Mouse (Mus musculus): ENCODE measurements around the gene Rictor.
"Not testable (repeated sequence)": the region's sequence is repeated elsewhere in the genome, so short reads cannot be mapped to it uniquely, and the experiment has no call there.

Rictor gene

DNA sequence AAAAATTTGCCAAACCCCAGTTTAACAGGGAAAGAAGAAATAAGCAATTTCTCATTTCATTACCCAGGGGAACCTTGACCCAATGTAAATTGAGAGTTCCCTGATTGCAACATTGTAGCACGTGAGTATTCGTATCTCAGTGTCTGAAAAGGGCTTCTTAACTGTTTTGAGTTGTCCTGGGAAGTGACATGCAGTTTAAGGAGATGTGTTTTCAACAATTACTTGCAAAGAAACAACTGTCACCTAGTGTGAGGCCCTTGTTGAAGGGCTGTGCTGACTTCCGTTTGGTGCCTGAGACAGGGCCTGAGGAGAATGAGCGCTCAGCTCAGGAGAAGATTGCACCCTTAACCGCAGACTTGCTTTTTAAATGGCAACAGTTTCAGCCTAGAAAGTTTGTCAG lies 24.9 kb downstream of the Rictor start:
- no peak for DNase-seq (ENCODE audit: low spot score in 2 of 2)

DNA sequence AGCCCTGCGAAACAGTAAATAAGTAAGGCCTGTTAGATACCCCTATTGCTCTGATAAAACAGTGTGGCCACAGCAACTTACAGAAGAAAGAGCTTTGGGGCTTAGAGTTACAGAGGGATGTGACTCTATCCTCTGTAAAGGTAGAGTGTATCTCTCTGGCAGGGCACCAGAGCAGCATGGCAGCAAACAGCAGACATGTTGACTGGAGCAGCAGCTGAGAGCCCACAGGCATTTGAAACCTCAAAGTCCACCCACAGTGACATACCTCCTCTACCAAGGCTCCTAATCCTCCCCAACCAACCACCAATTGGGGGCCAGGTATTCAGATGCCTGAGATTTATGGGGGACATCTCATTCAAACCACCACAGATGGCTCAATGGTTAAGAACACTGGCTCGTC lies 31.0 kb downstream of the Rictor start:
- no peak for DNase-seq (ENCODE audit: low spot score in 2 of 2)

DNA sequence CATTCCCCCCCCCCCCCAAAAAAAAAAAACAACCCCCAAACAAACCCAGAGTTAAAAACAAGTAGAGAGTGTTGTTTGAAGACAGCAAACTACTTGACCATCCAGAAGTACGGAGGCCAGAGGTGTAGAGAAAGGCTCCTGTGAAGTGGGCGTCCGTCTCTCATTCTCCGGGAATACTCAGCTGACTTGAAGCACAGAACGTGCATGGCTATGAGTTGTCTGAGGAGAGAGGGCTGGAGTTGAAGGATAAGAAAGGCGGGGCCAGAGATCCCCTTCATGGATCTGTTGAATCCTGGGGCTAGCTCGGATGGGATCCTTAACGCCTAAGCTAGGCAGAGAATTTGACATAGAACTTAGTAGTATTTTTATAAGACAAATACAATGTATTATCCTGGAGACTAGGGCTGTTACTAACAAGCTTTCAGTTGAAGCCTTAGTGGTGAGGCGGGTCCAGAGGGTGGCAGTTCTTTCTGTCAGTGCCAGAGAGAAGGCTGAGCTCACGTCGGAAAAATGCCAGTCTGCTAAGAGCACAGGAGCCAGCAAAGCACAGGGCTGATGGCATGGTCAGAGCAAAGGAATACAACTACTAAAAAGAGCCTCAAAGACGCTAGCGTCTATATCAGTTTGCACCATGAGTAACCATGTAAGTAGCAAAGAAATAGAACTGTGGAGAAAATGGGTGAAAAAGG lies 34.3 kb downstream of the Rictor start:
- no peak for DNase-seq (ENCODE audit: low spot score in 2 of 2)

DNA sequence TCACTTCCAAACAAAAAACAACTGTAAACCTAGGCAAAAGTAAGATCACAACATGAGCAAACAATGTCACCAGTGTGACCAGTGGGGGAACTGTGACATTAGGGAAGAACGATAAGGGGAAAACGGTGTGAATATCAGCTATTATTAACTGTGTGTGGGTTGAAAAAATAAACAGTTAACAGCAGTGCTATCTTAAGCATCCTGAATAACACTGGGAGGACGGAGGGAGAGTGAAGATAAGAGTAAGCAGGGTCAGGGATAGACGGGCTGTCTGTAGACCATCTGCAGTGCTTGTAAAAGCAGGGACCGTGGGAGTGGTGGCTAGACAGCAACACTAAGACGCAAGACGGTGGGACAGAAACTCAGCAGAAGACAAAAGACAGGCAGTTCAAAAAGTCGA lies 35.5 kb downstream of the Rictor start:
- DNase-seq (ENCODE audit: low spot score in 2 of 2) = no peak

DNA sequence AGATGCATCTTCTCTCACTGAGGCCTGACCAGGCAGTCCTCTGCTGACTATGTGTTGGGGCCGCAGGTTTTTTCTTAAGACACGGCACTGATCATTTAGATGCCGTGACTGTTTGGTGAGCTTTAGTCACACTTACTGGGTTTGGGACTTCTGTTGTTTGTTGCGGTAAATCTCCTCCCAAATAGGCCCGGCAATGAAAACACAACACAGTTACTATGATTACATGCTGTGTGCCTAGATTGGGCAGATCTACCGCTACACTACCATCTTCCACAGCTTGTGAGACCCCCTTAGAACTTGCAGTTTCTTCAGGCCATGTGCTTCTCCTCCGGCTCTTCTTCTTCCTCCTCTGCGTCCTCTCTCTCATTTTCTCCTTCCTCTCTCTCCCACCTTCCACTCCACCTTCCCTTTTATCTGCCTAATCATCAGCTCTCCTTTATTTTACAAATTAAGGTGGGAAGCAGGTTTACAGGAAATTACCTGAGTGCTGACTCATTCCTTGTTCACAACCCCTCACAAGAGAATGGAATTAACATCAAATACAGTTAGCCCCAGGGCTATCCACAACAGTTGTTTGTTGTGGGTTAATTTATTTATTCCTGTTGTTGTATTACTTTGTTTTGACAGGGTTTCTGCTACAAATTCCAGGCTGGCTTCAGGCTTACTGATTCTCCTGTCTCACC lies 38.3 kb downstream of the Rictor start:
- DNase-seq (ENCODE audit: low spot score in 2 of 2) = not testable (repeated sequence)

DNA sequence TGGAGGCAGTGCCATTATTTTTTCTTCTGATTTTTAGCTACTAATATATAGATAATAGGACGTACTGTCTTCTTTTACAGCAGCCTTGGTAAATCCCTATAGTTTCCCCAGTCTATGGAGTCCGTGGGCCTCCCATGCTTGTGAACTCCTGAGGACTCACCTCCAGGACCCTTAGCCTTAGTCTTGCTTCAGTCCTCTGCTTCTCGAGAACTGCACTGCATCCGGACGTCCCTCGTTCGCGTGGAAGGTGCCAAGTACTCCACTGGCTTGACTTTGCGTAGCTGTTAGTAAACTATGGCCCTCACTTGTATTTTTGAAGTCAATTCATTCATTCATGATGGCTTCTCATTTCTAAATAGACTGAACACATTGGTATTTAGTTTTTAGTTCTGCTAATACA lies 38.8 kb downstream of the Rictor start:
- DNase-seq (ENCODE audit: low spot score in 2 of 2) = no peak

DNA sequence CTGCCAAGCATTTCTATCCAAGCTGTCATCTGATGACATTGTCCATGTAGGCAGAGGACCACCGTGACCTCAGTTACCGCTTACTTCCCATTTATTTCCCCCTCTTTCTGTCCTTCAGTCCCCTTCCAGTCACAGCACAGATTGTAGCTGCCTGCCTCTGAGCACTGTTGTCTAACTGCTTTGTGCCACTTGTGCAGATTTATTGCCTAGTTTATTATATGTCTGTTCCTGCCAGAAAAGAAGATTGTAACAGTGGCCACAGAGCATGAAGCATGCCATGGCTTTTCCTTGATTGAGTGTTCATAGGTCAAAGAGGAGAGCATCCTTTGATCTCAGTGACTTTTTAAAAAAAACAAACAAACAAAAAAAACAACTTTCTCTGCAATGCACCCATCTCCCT lies 46.2 kb downstream of the Rictor start:
- no peak for DNase-seq (ENCODE audit: low spot score in 2 of 2)

DNA sequence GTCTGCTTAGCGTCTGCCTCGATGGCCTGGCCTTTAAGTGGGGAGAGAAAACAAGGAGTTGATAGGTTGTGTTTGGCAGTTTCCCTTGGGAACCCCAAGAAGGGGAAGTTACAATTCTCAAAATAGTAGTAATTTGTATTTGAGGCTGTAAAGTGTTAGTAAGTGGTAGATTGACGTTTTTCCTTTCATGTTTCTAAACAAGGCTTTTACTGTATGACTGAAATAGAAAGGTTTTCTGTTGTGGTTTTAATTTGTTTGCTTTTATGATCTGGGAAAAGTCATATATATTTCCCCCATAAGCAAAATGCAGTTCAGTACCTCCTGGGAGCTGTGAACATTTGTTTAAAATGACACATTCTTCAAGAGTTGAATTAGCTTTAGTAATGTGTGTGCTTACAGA lies 64.1 kb downstream of the Rictor start:
- DNase-seq (ENCODE audit: low spot score in 2 of 2) = no peak

DNA sequence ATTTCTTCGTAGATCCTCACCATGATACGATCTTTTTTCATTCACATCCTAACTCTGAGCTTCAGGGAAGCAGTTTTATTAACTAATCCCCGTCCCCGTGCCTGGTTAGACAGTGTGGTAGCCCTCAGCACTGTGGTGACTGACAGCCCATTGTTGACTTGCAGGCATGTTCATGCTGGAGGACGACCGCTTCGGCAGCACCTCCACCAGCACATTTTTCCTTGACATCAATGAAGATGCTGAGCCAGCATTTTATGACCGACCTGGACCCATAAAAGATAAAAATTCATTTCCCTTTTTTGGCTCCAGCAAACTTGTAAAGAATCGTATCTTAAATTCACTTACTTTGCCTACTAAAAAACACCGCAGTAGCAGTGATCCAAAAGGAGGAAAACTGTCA lies 78.0 kb downstream of the Rictor start:
- no peak for DNase-seq (ENCODE audit: low spot score in 2 of 2)

DNA sequence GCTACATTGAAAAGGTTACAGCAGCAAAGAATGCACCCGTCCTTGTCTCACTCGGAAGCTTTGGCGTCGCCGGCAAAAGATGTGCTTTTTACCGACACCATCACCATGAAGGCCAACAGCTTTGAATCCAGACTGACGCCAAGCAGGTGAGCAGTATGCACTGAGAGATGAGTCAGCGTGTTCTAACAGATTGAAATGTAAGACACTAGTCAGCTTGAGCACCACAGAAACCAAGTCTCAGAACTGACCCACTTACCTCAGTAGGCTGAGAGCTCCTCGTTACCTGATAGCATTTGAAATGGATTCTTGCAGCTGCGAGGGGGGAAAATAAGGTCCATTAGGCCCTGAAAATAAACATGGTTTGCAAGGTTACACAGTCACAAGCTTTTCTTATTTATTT lies 79.1 kb downstream of the Rictor start:
- no peak for DNase-seq (ENCODE audit: low spot score in 2 of 2)

DNA sequence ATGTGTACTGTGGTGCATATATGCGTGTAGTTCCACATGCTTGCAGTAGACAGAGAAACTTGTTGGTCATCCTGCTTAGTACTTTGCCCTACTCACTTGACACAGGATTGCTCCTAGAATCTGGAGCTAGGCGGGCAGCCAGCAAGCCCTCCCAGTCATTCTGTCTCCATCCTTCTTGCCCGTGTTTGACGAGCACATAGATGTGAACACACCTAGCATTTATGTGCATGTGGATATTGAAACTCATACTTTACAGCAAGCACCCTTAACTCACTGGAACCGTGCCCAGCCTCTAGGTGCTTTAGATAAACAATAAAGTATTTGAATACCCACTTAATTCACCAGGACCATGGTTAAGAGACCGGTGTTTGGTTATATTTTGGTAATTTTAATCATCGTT lies 81.8 kb downstream of the Rictor start:
- DNase-seq (ENCODE audit: low spot score in 2 of 2) = no peak

DNA sequence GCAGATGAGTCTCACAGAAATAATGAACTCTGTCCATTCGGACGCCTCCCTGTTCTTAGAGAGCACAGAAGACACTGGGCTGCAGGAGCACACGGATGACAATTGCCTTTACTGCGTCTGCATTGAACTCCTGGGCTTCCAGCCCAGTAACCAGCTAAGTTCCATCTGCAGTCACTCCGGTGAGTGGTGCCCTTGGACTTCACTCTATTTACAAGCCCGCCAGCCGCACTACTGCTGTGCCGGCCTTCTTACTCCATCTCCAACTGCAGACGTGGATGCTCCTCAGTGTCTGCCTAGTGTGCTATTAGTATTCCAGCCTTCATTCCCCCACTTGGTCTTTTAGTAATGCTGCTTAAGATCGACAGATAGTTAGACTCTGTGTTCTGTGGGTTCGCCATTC lies 83.5 kb downstream of the Rictor start:
- DNase-seq (ENCODE audit: low spot score in 2 of 2) = no peak

DNA sequence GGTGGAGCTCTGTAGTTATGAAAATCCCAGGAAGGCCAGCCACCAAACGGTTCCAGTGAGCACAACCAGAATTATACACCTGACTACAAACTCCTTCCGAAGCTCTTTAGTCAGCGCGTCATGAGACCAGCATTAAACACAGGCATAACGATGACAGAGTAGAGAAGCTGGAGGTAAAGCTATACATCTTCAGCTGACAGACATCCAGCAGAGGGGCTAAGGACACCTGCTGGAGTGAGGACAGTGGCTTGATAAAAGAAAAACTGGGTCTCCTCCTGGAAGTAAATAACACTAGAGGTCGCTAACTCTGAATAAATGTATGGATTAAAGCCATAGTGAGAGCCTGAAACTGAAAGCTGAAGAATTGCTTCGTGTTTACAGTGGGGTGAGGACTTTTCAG lies 84.7 kb downstream of the Rictor start:
- DNase-seq (ENCODE audit: low spot score in 2 of 2) = no peak

DNA sequence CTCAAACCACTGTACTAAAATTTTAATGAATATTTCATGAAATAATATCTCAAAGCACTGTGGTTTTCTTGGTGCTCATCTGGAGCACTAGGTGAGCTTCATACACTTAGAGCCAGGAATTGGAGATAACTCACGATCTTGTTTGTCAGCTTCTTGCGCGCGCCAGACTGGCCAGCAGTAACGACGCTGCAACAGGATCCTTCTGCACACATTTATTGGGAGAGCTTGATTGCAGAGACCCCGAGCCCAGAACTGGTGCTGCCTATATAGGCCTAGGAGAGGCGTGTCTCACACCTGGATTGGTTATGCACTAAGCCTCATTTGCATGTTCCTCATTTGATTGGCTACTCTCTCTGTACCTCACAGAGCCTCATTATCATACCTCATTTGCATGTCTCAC lies 93.0 kb downstream of the Rictor start:
- DNase-seq (ENCODE audit: low spot score in 2 of 2) = not testable (repeated sequence)

DNA sequence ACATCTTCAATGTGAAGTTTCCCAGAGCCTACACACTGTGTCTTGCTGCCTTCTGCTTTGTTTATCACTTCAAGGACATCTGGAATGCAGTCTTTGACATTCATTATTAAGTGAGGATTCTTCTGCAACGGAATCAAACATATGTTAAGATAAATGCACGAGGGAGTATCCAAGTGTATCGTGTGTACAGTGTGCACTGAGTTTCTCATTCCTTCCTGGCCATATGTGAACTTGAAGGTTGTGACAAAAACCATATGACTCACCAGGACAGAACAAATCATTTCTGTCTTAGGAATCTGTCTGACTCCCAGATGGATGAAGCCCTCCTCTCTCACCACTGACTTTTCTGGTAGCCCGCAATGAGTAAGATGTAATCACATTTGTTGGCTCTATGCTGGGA lies 107.6 kb downstream of the Rictor start:
- no peak for DNase-seq (ENCODE audit: low spot score in 2 of 2)

DNA sequence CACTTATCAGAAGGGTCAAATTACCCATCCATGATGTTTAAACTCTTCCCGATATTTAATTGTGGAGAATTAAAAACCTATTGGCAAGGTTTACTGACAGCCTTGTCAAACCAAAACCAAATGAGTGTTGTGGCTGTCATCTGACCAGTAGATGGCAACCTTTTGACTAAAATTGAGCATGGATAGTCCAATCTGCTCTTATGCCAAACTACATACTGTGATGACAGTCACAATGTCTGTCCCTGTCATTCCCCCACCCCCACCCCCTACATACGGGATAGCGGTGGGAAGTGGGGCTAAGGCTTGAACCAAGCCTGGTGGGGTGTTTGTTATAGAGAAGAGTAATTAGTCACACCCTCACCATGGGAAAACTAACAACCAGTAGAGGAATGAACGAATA lies 132.0 kb downstream of the Rictor start:
- no peak for DNase-seq (ENCODE audit: low spot score in 2 of 2)

DNA sequence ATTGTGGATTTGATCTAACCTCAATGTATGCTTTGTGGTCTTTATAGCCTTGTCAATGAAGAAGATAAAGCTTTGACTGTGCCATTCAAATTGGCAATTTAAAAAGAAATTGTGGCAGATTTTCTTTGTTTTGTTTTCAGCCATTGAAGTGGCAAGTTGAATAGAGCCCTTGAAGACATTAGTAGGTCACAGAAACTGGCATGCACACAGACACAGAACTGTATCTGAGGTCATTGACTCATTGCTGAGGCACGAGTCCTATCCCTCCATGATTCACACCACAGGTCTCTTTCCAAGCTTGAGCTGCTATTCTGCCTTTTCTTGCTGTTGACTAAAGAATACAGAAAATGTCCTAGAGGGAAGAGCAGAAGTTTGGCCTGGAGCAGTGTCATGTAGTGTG lies 141.7 kb downstream of the Rictor start:
- no peak for DNase-seq (ENCODE audit: low spot score in 2 of 2)
